Mouse (Mus musculus) G1E (cell line): ENCODE results near the gene Gtf2f1.

Experiments used
- CTCF ChIP-seq: IDR thresholded peaks from 2 replicates; pipeline ENCODE4 v1.5.1; 2012; ENCODE audit warnings: low read depth, low read length, inconsistent platforms, mixed read lengths
- GATA1 ChIP-seq: IDR thresholded peaks from 2 replicates; pipeline ENCODE4 v1.6.1; 2012; ENCODE audit warnings: borderline replicate concordance, low read length, inconsistent platforms, mixed read lengths
- GATA2 ChIP-seq: IDR thresholded peaks from 2 replicates; pipeline ENCODE4 v1.6.1; 2012; ENCODE audit warnings: low read depth, low read length, inconsistent platforms, borderline replicate concordance
- POLR2AphosphoS5 ChIP-seq: IDR thresholded peaks from 2 replicates; pipeline ENCODE4 v1.6.1; 2012; ENCODE audit warnings: low read depth, low read length, inconsistent platforms; ENCODE audit not compliant: insufficient replicate concordance
- TAL1 ChIP-seq: conservative IDR thresholded peaks from 2 replicates; pipeline ENCODE4 v1.6.1; 2012; ENCODE audit warnings: low read depth, low read length, inconsistent platforms, mixed read lengths

- TF ChIP-seq CTCF: no peak
- TF ChIP-seq GATA1: no peak
- no peak for TF ChIP-seq POLR2AphosphoS5
- no peak for TF ChIP-seq TAL1
- no peak for TF ChIP-seq GATA2
These were observed 1.2 kb upstream of the Gtf2f1 start for GRCm38 (mm10) chr17:57012245-57012795.
